Mouse (Mus musculus): ENCODE measurements around the gene Rftn2. TPM values are rescaled to one million over a fixed set of nuclear protein-coding genes. Genes with fewer than 3 reads are reported as not detected.
A peak's percentile ranks its signal among the peaks of the same experiment; 100 is the strongest.

Gene Rftn2
- 10 to 100 TPM; 14.2 to 19.7 TPM for total RNA-seq (2021)
- long read RNA-seq, experiment 1, transcript Rftn2-201 (9 exons, 3,677 nt), result major isoform, 9 of 14 reads
- long read RNA-seq, experiment 1, partial matches to known transcripts, result 2 of 14 reads
- long read RNA-seq, experiment 1, other reads (novel, unspliced or antisense), result 3 of 14 reads
- long read RNA-seq, experiment 2, partial matches to known transcripts, result 2 of 3 reads
- long read RNA-seq, experiment 2, other reads (novel, unspliced or antisense), result 0 of 3 reads

DNA sequence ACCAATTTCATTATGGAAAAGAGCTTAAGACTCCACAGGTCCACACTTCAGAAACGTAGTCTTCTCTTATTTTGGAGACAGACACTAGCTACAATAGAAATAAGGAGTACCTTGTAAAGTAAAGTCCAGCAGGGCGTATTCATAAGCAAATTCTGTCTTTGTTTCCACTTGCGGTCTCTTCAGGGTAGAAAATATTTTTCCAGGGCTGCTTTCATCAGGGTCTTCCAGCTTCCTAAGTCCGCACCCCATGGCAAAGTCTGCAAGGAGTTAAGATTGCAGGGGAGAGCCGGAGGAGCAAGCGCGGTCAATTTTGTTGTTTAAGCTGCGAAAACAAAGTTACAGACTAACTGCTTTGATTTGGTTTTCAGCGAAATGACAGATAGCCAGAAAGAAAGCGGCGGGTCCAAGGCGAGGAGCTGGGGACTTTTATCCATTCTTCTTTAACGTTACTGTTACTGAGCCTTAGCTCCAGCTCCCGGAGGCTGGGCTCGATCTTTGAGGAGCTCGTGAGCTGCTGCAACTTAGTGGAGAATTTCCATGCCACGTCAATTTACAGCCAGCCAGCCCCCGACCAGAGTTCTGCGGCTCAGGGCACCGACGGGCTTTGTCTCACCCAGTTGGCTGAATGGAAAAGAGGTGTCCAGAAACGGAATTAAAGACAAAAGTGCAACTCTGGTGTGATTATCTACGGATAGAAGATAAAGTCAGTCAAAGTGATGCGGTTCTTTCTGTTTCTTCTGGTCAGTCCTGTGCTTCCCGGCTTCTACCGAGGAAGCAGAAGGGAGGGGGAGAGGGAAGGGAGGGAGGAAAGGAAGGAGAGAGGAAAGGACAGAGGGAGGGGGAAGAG is at the start of gene Rftn2:
TSS of gene Rftn2 (minus strand) at position 772 of the 847 bp plus-strand sequence.
- peak; percentile 66 for DNase-seq

DNA sequence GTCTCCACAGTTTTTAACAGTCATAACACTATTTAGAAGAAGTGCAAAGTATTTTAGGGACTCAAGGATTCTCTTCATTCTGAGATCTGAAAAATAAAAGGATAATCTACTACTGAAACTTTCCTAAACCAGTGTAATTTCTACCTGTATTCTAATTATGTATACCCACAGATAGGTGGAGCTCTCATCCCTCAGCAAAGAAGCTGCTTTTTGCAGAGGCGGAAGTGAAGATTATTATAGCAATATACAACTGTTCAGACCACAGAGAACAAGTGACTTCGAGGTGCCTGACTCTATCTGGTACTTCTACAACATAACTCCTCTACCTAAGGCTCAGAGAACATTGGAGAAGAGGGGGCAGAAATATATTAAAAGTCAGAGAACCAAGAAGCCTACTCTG is 38.9 kb upstream of the Rftn2 start:
- no peak for DNase-seq

DNA sequence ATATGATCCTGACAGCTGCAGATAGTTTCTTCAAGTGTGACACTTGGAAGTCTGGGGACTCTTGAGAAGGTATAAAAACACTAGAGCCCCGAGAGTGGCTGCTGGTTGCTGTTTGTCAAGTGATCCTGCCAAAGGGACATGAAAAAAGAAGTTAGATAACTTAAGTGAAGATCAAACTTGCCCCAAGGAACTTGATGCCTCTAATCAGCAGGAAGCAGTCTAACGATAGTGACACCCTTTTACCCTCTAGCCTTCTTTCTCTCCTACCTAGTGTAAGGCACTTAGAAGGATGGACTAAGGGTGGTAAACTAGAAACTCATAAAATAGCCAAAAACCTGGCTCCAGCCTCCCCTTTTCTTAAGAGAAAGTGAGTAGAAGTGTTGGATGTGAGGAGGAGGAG is 37.8 kb upstream of the Rftn2 start:
- DNase-seq, result no peak

DNA sequence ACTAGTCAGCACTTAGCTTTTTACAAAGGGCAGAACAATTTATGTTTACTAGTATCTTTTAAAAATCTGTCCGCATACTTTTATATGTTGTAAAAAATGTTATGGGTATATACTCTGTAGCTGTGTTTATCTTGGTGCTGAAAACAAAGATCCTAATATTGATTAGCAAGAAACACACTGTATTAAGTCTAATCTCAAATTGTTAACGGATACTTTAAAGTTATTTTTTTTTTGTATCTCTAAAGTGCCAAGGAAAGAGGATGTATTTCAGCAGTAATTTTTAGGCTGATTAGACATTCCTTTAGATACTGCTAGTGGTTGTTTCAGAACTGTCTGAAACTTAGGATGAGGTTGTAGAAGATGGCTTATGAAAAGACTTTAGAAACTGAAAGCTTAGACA is 19.8 kb upstream of the Rftn2 start:
- no peak for DNase-seq

DNA sequence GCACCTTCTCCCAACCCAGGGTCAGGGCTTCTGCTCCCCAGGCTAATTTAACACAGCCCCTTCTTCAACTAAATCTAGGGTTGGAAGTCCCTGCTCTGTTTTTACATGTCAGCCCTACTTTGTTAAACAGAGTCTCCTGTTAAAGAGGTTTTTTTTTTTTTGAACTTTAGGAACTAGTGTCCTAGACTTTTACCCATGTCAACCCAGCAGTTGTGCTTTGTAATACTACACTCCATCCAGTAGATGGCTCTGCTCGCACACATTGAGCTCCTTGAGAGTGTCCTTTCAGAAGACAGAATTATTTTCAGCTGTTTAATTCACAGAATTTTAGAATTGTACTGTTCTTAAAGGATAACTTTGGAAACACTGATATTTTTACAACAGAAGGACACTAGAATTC is 12.7 kb upstream of the Rftn2 start:
- DNase-seq, result peak; percentile 48

DNA sequence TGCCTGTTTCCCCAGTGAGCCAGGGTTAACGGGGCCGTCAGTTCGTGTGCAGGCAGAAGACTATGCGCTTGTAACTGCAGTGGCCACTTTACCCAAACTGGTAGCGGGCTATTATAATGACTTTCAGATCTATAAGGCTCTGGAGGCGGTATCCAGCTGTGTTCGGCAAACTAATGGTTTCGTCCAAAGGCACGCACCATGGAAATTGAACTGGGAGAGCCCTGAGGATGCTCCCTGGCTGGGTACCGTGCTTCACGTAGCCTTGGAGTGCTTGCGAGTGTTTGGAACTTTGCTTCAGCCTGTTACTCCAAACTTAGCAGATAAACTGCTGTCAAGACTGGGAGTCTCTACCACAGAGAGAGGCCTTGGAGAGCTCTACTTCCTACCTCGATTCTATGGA is 11.9 kb upstream of the Rftn2 start:
- DNase-seq, result no peak

DNA sequence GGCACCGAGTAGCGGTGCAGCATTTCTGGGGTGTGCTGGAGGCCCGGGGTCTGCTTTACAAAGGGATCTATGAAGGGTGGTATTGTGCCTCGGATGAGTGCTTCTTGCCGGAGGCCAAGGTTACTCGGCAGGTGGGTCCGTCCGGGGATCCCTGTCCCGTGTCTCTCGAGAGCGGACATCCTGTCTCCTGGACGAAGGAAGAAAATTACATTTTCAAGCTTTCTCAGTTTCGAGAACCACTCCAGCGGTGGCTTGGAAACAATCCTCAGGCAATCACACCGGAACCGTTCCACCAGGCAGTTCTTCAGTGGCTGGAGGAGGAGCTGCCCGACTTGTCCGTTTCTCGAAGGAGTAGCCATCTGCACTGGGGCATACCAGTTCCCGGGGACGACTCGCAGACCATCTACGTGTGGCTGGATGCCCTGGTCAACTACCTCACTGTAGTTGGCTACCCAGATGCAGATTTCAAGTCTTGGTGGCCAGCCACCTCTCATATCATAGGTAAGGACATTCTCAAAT is 11.1 kb upstream of the Rftn2 start:
- peak; percentile 40 for DNase-seq

DNA sequence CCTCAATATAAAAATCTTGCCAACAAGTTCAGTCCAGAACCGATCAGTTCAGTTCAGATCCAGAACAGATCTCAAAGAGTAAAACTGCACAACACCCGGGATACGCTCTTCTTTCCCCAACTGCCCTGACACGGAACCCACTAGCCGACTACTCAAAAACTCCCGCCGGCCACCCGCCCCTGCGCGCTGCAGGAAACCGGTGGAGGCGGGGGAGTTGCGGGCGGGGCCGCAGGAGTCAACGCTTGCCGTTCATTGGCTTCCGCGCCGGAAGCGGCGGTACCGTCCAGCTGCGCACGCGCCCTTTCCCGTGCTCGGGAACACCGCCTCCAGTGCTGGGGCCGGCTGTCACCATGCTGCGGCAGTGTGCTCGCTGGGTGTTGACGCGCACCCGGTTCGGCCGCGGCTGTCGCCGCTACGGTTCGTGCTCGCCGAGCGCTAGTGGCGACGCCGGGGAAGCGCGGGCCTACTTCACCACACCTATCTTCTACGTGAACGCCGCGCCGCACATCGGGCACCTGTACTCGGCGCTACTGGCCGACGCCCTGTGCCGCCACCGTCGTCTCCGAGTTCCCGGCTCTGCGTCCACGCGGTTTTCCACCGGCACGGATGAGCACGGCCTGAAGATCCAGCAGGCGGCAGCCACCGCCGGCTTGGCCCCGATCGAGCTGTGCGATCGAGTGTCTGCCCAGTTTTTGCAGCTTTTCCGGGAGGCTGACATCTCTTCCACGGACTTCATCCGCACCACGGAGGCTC is 10.5 kb upstream of the Rftn2 start, which contains the start of gene Mars2:
TSS of gene Mars2 (plus strand) at position 288 of the 753 bp plus-strand sequence.
- peak; percentile 98 for DNase-seq

DNA sequence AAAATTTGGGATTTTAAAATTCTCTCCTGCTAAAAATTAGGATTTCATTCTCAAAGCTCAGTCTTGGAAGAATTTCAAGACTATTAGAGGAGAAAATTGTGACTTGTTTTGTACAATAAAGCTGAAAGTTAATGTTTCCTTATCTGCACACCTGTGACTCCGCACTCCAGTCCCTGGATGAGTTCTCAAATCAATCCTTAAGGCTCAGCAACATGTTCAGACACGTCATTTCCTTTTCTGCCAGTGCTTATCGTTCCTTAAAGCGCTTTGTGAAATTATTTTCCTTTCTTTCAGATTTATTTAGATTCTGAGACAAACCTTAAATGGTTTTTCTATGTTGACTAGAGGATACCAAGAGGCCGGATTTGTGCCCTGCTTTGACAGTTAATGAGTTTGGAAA is 9.9 kb upstream of the Rftn2 start:
- DNase-seq, result no peak

DNA sequence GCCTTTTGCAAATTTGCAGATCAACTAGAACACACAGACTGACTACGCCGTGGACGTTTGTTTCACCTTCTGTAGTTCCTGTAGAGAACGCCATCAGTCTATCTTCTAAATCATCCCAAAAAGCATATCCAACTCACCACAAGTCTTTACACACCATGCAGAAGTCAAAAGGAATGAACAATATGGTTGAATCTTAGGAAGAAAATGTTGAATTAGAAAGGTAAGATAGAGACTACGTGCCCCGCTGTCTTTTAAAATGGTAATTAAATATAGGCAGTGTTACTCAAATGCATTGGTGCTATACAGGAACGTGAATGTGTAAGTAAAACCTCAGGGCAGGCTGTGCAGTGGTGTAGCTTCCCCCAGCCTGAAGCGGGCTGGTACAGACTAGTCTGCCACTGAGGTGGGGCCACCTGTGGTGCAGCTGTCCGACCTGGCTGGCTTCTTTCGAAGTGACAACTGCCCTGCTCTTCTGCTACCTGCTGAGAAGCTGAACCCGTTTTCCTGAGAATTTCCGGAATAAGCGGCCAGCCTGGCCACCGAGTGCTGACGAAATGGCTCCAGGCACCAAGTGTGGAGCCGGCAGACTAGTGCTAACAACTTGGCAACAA is 8.4 kb upstream of the Rftn2 start:
- no peak for DNase-seq

DNA sequence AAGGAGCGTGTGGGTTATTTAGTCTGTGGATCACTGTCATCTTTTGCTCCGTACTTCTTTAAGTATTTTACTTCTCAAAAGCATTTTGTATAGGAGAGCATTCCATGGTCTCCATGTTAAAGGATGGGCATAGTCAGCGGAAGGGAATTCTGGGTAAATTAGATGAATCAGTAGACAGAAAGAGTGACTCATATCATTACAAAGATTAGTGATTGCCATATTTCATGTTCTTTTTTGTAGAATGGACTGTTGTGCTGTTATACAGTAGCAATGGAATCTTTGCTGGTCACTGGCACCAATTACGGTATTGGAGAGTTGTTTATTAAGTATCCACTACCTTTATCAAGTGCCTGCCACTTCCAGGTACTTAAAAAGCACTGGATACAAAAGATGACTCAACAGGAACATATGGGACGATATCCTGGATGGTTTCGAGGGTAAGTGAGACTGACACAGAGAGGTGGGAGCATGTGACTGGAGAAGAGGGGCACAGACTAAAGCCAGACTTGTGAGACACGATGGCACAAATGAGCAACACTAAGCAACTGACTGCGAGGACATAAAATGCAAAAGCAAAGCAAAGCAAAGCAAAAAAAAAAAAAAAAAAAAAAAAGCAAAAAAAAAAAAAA is 1.8 kb upstream of the Rftn2 start:
- no peak for DNase-seq

DNA sequence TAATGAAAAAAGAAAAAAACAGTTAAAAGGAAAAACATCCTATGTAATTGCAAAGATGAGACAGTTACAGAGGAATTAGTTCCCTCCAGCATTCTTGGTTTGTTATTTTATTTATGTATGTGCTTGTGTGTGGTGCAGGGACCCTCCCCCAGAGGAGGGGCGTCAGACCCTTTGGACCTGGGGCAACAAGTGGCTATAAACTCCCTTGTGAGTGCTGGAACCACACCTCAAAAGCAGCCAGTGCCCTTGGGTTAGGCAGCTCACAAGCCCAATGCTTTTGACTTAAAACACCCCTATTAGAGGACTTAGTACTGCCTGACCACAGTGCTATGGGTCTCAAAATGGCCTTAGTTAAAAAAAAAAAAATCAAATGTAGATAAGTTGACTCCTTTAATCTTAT is 794 bp upstream of the Rftn2 start:
- DNase-seq, result no peak

DNA sequence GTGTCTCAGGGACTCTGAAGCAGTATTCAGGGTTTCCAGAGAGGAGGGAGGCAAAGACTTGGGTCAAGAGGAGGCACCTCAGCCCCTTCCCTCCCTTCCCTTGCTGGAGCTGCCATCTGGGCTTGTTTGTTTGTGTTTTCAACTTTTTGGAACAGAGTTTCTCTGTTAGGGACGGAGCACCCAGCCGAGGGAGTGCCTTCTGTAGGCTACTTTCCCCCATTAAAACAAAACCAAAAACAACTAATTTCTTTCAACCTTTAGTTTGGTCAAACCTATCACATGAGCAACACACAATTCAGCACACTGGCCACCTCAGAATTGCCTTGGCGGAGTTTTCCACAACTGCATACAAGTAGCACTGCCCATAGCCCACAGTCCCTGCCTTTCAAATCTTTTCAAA is 1.2 kb downstream of the Rftn2 start:
- no peak for DNase-seq

DNA sequence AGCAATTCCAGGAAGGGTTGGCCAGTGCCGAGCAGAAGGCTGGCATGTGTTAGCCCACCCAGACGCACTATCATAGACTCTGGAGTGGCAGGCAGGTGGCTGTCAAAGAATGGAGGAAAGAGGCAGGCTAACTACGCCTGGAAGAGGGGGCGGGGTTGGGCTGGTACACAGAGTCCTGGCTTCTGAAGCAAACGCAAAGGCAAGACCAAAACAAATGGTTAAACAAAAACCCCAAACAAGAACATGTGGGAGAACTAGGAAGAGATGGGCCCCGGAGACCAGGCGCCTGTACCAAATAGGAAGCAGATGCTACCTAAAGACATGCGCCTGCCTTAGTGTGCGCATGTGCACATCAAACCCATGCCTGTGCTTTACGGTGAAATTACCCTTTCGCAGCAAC is 2.5 kb downstream of the Rftn2 start:
- no peak for DNase-seq

DNA sequence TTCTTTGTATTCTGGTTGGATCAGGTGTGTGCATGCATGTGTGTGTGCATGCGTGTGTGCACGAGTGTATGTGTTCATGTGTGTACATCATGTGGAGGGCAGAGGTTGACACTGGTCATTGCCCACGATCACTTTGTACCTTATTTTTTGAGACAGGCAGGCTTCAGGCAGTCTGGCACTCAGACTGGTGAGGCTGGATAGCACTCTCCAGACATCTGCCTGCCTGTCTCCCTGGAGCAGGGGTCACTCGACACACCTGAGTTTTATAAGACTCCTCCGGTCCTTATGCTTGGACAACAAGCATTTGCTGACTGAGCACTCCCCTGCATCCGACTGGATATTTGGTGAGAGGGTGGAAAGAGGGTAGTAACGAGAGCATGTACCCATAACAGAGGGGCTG is 3.6 kb downstream of the Rftn2 start:
- DNase-seq, result no peak

DNA sequence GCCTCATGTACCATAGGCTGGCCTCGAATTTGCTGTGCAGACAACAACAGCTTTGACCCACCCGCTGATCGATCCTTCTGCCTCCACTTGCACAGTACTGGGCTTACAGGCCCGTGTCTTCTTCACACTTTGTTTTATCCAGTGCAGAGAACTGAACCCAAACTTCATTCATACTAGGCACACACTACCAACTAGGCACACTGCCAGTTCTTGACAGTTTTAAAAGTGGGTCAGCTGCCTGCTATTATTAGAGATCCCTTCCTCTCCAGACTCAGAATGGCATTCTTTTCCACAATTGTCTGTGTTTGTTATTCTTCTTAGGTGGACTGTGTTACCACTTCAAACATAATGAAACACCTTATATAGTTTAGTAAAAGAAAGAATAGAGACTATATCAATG is 5.2 kb downstream of the Rftn2 start:
- no peak for DNase-seq

DNA sequence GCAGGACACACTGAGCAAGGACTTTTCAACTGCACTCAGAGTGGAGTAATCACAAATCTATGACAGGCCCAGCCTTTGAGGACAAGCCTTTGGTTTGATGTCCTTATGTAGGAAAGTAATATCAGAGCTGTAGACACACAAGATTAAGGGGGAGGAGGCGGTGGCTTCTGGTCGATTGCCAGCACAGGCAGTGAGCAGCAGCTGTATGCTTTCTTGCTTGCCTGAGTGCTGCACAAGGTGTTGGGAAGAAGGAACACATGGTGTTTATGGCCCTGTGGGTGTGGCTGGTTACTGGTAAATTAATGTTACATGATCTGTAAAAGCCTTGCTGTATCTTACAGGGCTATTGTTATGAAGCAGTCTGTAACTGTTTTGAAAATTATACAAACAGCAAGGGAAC is 9.4 kb downstream of the Rftn2 start:
- DNase-seq, result peak; percentile 73

DNA sequence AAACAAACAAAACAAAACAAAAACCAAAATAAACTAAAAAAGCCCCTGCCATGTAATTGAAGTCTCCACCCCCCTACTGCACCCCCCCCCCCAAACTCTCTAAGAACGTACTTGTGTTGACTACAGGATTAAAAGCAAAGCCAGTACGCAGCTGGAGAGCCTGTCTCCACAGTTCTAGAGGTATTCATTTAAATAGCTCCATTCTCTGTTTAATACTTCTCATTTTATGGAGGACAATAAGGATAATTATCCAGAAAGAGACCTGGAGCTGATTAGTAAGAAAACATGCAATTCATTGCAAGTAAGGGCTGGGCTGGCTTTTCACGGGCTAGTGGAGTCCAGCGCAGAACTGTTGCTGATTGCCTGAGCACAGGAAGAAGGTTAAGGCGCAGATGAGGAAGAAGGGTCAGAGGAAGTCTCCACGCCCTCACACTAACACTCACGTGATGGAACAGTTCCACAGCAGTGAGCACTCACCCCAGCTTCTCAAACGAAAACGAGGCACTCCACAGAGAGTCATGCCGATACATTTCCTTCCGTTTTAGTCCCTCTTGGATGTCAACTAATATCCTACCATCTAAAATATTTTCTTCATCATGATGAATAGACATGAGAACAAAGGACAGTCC is 11.3 kb downstream of the Rftn2 start:
- no peak for DNase-seq

DNA sequence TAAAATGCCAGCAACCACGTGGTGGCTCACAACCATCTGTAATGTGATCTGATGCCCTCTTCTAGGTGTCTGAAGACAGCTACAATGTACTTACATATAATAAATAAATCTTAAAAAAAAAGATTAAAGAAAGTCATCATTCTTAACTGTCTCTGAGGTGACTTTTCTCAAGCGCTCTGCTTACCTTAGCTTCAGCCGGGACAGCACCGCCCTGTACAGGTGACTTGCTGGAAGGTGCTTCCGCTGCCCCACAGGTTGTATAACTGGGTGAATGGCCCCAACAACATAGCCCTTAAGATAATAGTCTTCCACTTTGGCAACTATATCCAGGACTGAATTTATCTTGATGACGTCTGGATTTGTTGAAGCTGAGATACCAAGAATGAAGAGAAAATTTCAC is 12.6 kb downstream of the Rftn2 start:
- no peak for DNase-seq

DNA sequence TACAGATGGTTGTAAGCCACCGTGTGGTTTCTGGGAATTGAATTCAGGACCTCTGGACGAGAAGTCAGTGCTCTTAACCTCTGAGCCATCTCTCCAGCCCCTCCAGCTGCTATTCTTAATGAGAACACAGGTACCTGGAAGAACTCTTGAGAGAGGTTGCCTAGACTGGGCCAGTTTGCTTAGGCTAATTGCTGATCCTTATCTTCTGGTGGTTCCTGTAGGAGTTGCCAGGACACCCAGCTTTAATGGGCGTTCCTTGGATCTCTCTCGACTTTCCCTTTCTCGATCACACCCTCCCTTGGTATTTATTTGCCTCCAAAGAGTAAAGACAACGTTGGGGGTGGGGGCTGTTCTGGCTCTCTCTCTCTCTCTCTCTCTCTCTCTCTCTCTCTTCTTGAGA is 13.1 kb downstream of the Rftn2 start:
- DNase-seq, result no peak

DNA sequence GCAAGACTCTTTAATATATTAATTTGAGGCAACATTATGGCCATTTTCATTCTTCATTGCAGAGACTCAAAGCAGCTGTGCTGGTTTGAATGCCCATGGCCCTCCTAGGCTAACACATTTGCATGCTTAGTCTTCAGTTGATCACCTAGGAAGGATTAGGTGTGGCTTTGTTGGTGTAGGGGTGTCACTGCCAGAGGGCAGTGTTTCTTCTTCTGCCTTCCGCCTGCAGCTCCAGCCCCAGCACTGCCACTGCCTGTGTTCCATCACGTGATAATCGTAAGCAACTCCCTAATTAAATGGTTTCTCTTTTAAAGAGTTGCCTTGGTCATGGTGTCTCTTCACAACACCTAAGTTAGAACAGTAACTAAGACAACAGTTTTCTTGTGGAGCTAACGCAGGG is 13.8 kb downstream of the Rftn2 start:
- DNase-seq, result no peak

DNA sequence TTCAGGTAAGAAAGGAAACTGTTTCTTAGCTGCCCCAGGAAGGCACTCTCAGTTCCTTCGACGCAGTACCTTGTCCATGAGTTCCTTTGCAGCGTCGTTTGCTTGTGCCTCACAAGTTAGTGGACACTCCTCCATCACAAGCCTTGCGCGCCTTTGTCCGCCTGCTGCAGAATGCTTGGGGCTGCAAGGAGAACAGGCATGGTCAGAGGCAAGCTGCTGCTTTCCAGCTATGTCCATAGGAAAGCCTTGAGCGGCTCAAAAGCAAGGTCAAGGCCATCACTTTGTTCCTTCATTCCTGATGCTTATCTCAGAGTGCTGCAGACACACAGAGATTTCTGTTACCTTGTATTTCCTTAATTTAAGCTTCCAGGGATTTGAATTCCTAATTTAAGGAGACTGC is 15.5 kb downstream of the Rftn2 start:
- peak; percentile 52 for DNase-seq
